Mouse (Mus musculus) left cerebral cortex, postnatal 14 days (tissue): Measurements from ENCODE around the gene Ttbk2. TPM values are rescaled to one million over a fixed set of nuclear protein-coding genes. Genes with fewer than 3 reads are reported as not detected.

Experiments used
- DNase-seq, 2 experiments: peaks; one replicate each; pipeline ENCODE4 v3.0.0; 2021 to 2022; ENCODE audit warnings: low spot score in 2 of 2, mixed read lengths in 1 of 2
- intact Hi-C: fragments of 180-260 bp; cut with DNase I; formaldehyde crosslinking; loops from one replicate; pipeline ENCODE4 v1.15.1; 2025
- total RNA-seq, 2 experiments: library from RNA; stranded (reverse); gene quantifications; 2 replicates each; pipeline ENCODE4 v1.2.3; 2021

Ttbk2 gene
- total RNA-seq, 2 experiments from 2014 or later = 67.2 to 70.6 TPM

- intact Hi-C loops = no loop called here
- no peak for DNase-seq
Measured at GRCm38 (mm10) chr2:120700379-120700885, 150.0 kb downstream of the Ttbk2 start.

GRCm38 (mm10) chr2:120697767-120698166 is 152.6 kb downstream of the Ttbk2 start:
- intact Hi-C loops = no loop called here
- DNase-seq = no peak

Other genes starting within 250 kb of the Ttbk2 start
- gene Haus2, start 241.2 kb downstream of the Ttbk2 start, total RNA-seq = 10 to 100 TPM; 16.3 to 17.1 TPM
- 10 to 100 TPM; 31.7 to 34.5 TPM for gene Lrrc57, start 241.1 kb downstream of the Ttbk2 start, total RNA-seq
- gene Stard9, start 221.5 kb downstream of the Ttbk2 start, total RNA-seq = 1 to 10 TPM; 8.5 to 8.7 TPM
- gene Cdan1, start 476 bp downstream of the Ttbk2 start, total RNA-seq = 10 to 100 TPM; 18.7 to 25.7 TPM
- 10 to 100 TPM; 39.3 to 40.4 TPM for gene Ubr1, start 120.1 kb upstream of the Ttbk2 start, total RNA-seq
- gene Tmem62, start 126.4 kb upstream of the Ttbk2 start, total RNA-seq = 10 to 100 TPM; 23.9 to 24.4 TPM
- 10 to 100 TPM; 53.7 to 57.9 TPM for gene Ccndbp1, start 157.8 kb upstream of the Ttbk2 start, total RNA-seq
- gene Epb42, start 186.5 kb upstream of the Ttbk2 start, total RNA-seq = under 1 TPM in 1 of 2 experiments, not detected in 1; 0.13 TPM
- not detected for gene Tgm5, start 235.2 kb upstream of the Ttbk2 start, total RNA-seq